Comparison of ENCODE assay signal across 27 mouse cellular contexts in the genomic region with DNA sequence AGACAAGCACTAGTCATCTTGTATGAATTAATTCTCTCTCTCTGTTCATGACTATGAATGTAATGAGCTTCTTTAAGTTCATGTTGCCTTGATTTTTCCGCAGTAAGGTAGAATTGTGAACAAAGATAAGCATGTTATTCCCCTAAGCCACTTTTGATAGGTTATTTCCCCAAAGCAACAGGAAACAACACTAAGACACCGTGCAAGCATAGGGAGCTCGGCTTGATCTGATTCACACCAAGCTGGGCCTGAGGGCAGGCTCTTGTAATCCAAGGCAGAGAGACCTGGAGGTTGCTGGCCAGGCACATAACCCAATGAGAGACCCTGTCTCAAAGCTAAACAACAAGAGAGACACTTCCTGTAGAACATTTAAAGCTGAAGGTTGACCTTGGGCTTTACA. TPM values are rescaled to one million over a fixed set of nuclear protein-coding genes. Genes with fewer than 3 reads are reported as not detected.
DNase-seq lines count a peak whose midpoint lies in the region; ATAC-seq and TF ChIP-seq lines count a peak whose summit lies in the region.
"Had no signal": no experiment of that assay in that cellular context is flagged by ENCODE, and none has a peak within 500 bp of the region (broad histone marks: within the 10 kb centered on the region; RNA-seq: fewer than 3 reads in every experiment).

No protein-coding gene starts in this region.

- H3K4me2 ChIP-seq in midbrain, embryonic 11.5 days, result no peak overlapping the region
- no peak overlapping the region for H3K4me2 ChIP-seq in midbrain, postnatal 0 days (ENCODE audit: low read depth, low read length, poor library complexity, severe bottlenecking)
- H3K4me2 ChIP-seq in stomach, postnatal 0 days (replicated peaks; ENCODE audit: low read depth), result no peak overlapping the region
- H3K4me2 ChIP-seq: embryonic facial prominence, embryonic 13.5 days; forebrain, embryonic 13.5 days; heart, embryonic 13.5 days; hindbrain, embryonic 12.5 days; hindbrain, embryonic 15.5 days; intestine, embryonic 15.5 days had no signal

- peak; percentile 28 for DNase-seq in midbrain, embryonic 11.5 days (ENCODE audit: low spot score, missing footprints)
- DNase-seq in midbrain, postnatal 0 days (ENCODE audit: low spot score), result no peak
- peak; percentile 57 for DNase-seq in induced T-regulatory cell, adult 2 months (ENCODE audit: low read depth)
- no peak for DNase-seq in stomach, postnatal 0 days (ENCODE audit: low spot score)
- no peak for DNase-seq in frontal cortex, postnatal 14 days (ENCODE audit: low spot score in 2 of 2)
- DNase-seq: adrenal gland, adult 2 months; adrenal gland, postnatal 25 days; cerebellum, adult 11-12 months; cerebellum, adult 8-10 months; cerebellum, postnatal 10 days; cerebellum, postnatal 36 days; embryo, embryonic 11 days; gastrocnemius, postnatal 25 days; heart, adult 2 months had no signal

- no peaks in the 10 kb centered on the region for H3K27me3 ChIP-seq in midbrain, embryonic 11.5 days (ENCODE audit: control insufficient read depth, insufficient read depth, low read length)
- H3K27me3 ChIP-seq in midbrain, postnatal 0 days (ENCODE audit: insufficient read depth, low read length), result no peaks in the 10 kb centered on the region
- no peaks in the 10 kb centered on the region for H3K27me3 ChIP-seq in stomach, postnatal 0 days (ENCODE audit: control insufficient read depth, insufficient read depth, low read length)
- H3K27me3 ChIP-seq: CH12.LX; embryonic facial prominence, embryonic 13.5 days; forebrain, embryonic 13.5 days; hindbrain, embryonic 12.5 days; hindbrain, embryonic 15.5 days; intestine, embryonic 15.5 days had no signal

- no peaks in the 10 kb centered on the region for H3K36me3 ChIP-seq in midbrain, embryonic 11.5 days (ENCODE audit: control insufficient read depth, insufficient read depth, low read length)
- H3K36me3 ChIP-seq in midbrain, postnatal 0 days (ENCODE audit: insufficient read depth, low read length), result no peaks in the 10 kb centered on the region
- no peaks in the 10 kb centered on the region for H3K36me3 ChIP-seq in stomach, postnatal 0 days (ENCODE audit: control insufficient read depth, insufficient read depth, low read length)
- H3K36me3 ChIP-seq: embryonic facial prominence, embryonic 10.5 days; embryonic facial prominence, embryonic 13.5 days; G1E; heart, embryonic 10.5 days; heart, embryonic 13.5 days; hindbrain, embryonic 12.5 days; hindbrain, embryonic 15.5 days; intestine, embryonic 15.5 days had no signal

- no peak overlapping the region for H3K9ac ChIP-seq in midbrain, embryonic 11.5 days (ENCODE audit: low read length)
- no peak overlapping the region for H3K9ac ChIP-seq in midbrain, postnatal 0 days (replicated peaks; ENCODE audit: low read length, poor library complexity, severe bottlenecking)
- no peak overlapping the region for H3K9ac ChIP-seq in stomach, postnatal 0 days (ENCODE audit: low read length)
- H3K9ac ChIP-seq: embryonic facial prominence, embryonic 13.5 days; forebrain, embryonic 13.5 days; heart, embryonic 13.5 days; hindbrain, embryonic 12.5 days; hindbrain, embryonic 15.5 days; intestine, embryonic 15.5 days had no signal

- H3K9me3 ChIP-seq in midbrain, embryonic 11.5 days (ENCODE audit: control insufficient read depth, low read length), result no peaks in the 10 kb centered on the region
- peaks cover 4% of the 10 kb centered on the region; the same call in 1 of the 2 replicates for H3K9me3 ChIP-seq in midbrain, postnatal 0 days (ENCODE audit: low read length)
- H3K9me3 ChIP-seq in stomach, postnatal 0 days (ENCODE audit: control insufficient read depth, low read length), result no peaks in the 10 kb centered on the region
- H3K9me3 ChIP-seq: embryonic facial prominence, embryonic 10.5 days; embryonic facial prominence, embryonic 13.5 days; forebrain, embryonic 13.5 days; heart, embryonic 10.5 days; heart, embryonic 13.5 days; hindbrain, embryonic 12.5 days; hindbrain, embryonic 15.5 days; intestine, embryonic 15.5 days had no signal

- ATAC-seq in midbrain, embryonic 11.5 days (ENCODE audit: low FRiP score), result no peak
- no peak for ATAC-seq in midbrain, postnatal 0 days (ENCODE audit: low FRiP score)
- peak; percentile 66 for ATAC-seq in CD4-positive, CD25-positive, alpha-beta regulatory T cell, adult 4 months
- no peak for ATAC-seq in stomach, postnatal 0 days (ENCODE audit: low FRiP score, low TSS enrichment)
- ATAC-seq: forebrain, embryonic 13.5 days; intestine, embryonic 15.5 days; Patski had no signal

- no peak for TF ChIP-seq CTCF in midbrain, postnatal 0 days (IDR thresholded peaks at IDR 0.05)
- TF ChIP-seq CTCF in stomach, postnatal 0 days (IDR thresholded peaks at IDR 0.05; ENCODE audit: low read depth), result no peak

- H3K4me1 ChIP-seq in midbrain, embryonic 11.5 days (ENCODE audit: control insufficient read depth, insufficient read depth, low read length), result peaks cover 5% of the 10 kb centered on the region
- H3K4me1 ChIP-seq in midbrain, postnatal 0 days (ENCODE audit: insufficient read depth, low read length), result no peaks in the 10 kb centered on the region
- H3K4me1 ChIP-seq in stomach, postnatal 0 days (replicated peaks; ENCODE audit: control insufficient read depth, insufficient read depth), result 0 out of 2 replicates have a peak, but pooled peaks cover 6% of the 10 kb centered on the region
- H3K4me1 ChIP-seq: heart, embryonic 10.5 days had no signal

- no peak overlapping the region for H3K27ac ChIP-seq in midbrain, embryonic 11.5 days (ENCODE audit: low read depth, low read length)
- no peak overlapping the region for H3K27ac ChIP-seq in midbrain, postnatal 0 days (ENCODE audit: low read depth, low read length)
- H3K27ac ChIP-seq in stomach, postnatal 0 days (replicated peaks), result no peak overlapping the region
- H3K27ac ChIP-seq: embryonic facial prominence, embryonic 10.5 days; embryonic facial prominence, embryonic 13.5 days; forebrain, embryonic 13.5 days; heart, adult 2 months; heart, embryonic 10.5 days; heart, embryonic 13.5 days; hindbrain, embryonic 12.5 days; hindbrain, embryonic 15.5 days; intestine, embryonic 15.5 days had no signal

- TF ChIP-seq EP300 in stomach, postnatal 0 days (optimal IDR thresholded peaks at IDR 0.05), result no peak

- no peak overlapping the region for H3K4me3 ChIP-seq in midbrain, embryonic 11.5 days (ENCODE audit: low read depth, low read length)
- H3K4me3 ChIP-seq in midbrain, postnatal 0 days (ENCODE audit: low read depth, low read length), result no peak overlapping the region
- no peak overlapping the region for H3K4me3 ChIP-seq in stomach, postnatal 0 days (ENCODE audit: low read depth, low read length)
- H3K4me3 ChIP-seq: embryonic facial prominence, embryonic 10.5 days; embryonic facial prominence, embryonic 13.5 days; erythroblast, embryonic 14.5 days; forebrain, embryonic 13.5 days; heart, adult 2 months; heart, embryonic 10.5 days; heart, embryonic 13.5 days; hindbrain, embryonic 12.5 days; hindbrain, embryonic 15.5 days; intestine, embryonic 15.5 days had no signal

- 83% methylated on average over 3 of the region's 3 CpGs for WGBS in midbrain, embryonic 11.5 days
- 89% methylated on average over 3 of the region's 3 CpGs for WGBS in midbrain, postnatal 0 days
- 91% methylated on average over 3 of the region's 3 CpGs for WGBS in stomach, postnatal 0 days

RNA-seq across cellular contexts. Expression of gene Bmp2k, which starts 21.3 kb away (rescaled TPM):
- polyA plus RNA-seq in midbrain, embryonic 11.5 days (2014; fragmentation: Nextera tagmentation; extraction: Ambion mirVana), result 10.3 and 10.5 TPM in 2 replicates
- 19.4 and 20.8 TPM in 2 replicates for total RNA-seq in midbrain, postnatal 0 days (2014; rRNA removed)
- 8.5 and 9.5 TPM in 2 replicates for polyA plus RNA-seq in midbrain, postnatal 0 days (2015; fragmentation: Nextera tagmentation; extraction: Ambion mirVana)
- polyA plus RNA-seq in CD4-positive, CD25-positive, alpha-beta regulatory T cell, adult 4 months (2017; shearing (Covaris generic)), result 10 to 100 TPM; 17.8 to 25.5 TPM
- polyA plus RNA-seq in stomach, postnatal 0 days (2015; fragmentation: Nextera tagmentation; extraction: Ambion mirVana), result 10.6 and 11.9 TPM in 2 replicates

Comparison
In these comparisons a context has a peak if more than half of its experiments do, and no peak if none do; other contexts are left out.
1. DNase-seq: peak in midbrain, embryonic 11.5 days (single experiment) and induced T-regulatory cell, adult 2 months (single experiment); none in midbrain, postnatal 0 days (single experiment), stomach, postnatal 0 days (single experiment) and frontal cortex, postnatal 14 days (0 of 2).